Mouse (Mus musculus) C2C12 (cell line): Measurements from ENCODE around the gene Atp13a4.

ENCODE experiments used
- CTCF ChIP-seq: IDR thresholded peaks from one replicate; pipeline ENCODE4 v1.5.1; 2011; ENCODE audit not compliant: control insufficient read depth, insufficient read depth, insufficient read length
- MAX ChIP-seq: IDR thresholded peaks from one replicate; pipeline ENCODE4 v1.6.1; 2011; ENCODE audit warnings: mild to moderate bottlenecking, control low read depth
- USF1 ChIP-seq: IDR thresholded peaks from one replicate; pipeline ENCODE4 v1.6.1; 2011; ENCODE audit warnings: low read depth, mild to moderate bottlenecking, control low read depth, moderate library complexity

DNA sequence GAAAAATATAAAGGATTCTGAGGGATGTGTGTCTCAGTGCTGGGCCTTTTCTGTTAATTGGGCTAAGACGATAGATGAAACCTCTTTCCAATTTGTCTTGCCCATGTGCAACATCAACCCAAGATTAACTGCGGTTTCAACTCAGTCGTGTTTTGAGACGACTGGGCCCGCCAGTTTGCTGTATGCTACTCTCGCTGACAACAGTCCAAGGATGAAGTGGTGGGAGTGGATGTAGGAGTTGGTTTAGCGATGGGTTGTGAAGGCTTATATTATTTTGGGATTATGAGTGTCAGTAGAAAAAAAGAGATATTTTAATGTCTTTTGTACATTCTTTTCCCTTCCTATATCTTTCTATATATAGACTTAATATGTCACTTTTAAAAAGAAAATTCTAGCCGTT lies 170.0 kb downstream of the Atp13a4 start:
- TF ChIP-seq USF1 = no peak
- no peak for TF ChIP-seq CTCF
- TF ChIP-seq MAX = no peak
